Mouse (Mus musculus) left cerebral cortex, adult 18-20 months (tissue): ENCODE measurements at regions not wholly inside any gene's neighbourhood (a gene's known extent, or its start where the extent isn't known, plus 50 kb on each side); places are given as distances from the start of the nearest gene placed in this dataset.
"Not testable (repeated sequence)": the region's sequence is repeated elsewhere in the genome, so short reads cannot be mapped to it uniquely, and the experiment has no call there.

Experiments
- DNase-seq, 2 experiments: peaks; one replicate each; pipeline ENCODE4 v3.0.0; 2021 to 2022; ENCODE audit warnings: low spot score in 2 of 2, mixed read lengths in 1 of 2

- no peak for DNase-seq
Observed at GRCm38 (mm10) chr13:97489721-97490120, 248.8 kb downstream of the Enc1 start.

GRCm38 (mm10) chr13:97489029-97489428, 248.1 kb downstream of the Enc1 start:
- DNase-seq: no peak

- no peak for DNase-seq
Observed at GRCm38 (mm10) chr13:97488518-97488917, 247.6 kb downstream of the Enc1 start.

- DNase-seq: no peak
Observed at GRCm38 (mm10) chr13:97487746-97488473, 247.0 kb downstream of the Enc1 start.

- DNase-seq: no peak
Observed at GRCm38 (mm10) chr13:97486490-97486889, 245.6 kb downstream of the Enc1 start.

GRCm38 (mm10) chr13:97485886-97486285, 245.0 kb downstream of the Enc1 start:
- no peak for DNase-seq

- no peak for DNase-seq
Observed at GRCm38 (mm10) chr13:97484808-97485545, 244.1 kb downstream of the Enc1 start.

- no peak for DNase-seq
Observed at GRCm38 (mm10) chr13:97483681-97484080, 242.8 kb downstream of the Enc1 start.

GRCm38 (mm10) chr13:97482439-97482946, 241.6 kb downstream of the Enc1 start:
- no peak for DNase-seq

GRCm38 (mm10) chr13:97481259-97481658, 240.4 kb downstream of the Enc1 start:
- no peak for DNase-seq

GRCm38 (mm10) chr13:97479066-97479586, 238.2 kb downstream of the Enc1 start:
- no peak for DNase-seq

GRCm38 (mm10) chr13:97473971-97474365, 233.1 kb downstream of the Enc1 start:
- DNase-seq: no peak

- DNase-seq: no peak
Observed at GRCm38 (mm10) chr13:97473256-97473970, 232.5 kb downstream of the Enc1 start.

GRCm38 (mm10) chr13:97469999-97470398, 229.1 kb downstream of the Enc1 start:
- no peak for DNase-seq

- DNase-seq: no peak
Observed at GRCm38 (mm10) chr13:97468874-97469593, 228.1 kb downstream of the Enc1 start.

- not testable (repeated sequence) for DNase-seq
Observed at GRCm38 (mm10) chr13:97466585-97466984, 225.7 kb downstream of the Enc1 start.

- no peak for DNase-seq
Observed at GRCm38 (mm10) chr13:97463798-97464197, 222.9 kb downstream of the Enc1 start.

GRCm38 (mm10) chr13:97462884-97463235, 222.0 kb downstream of the Enc1 start:
- DNase-seq: no peak

GRCm38 (mm10) chr13:97462110-97462883, 221.4 kb downstream of the Enc1 start:
- DNase-seq: no peak

GRCm38 (mm10) chr13:97461207-97461606, 220.3 kb downstream of the Enc1 start:
- DNase-seq: no peak
